Mouse (Mus musculus): Measurements from ENCODE around the gene Impdh1. TPM values are rescaled to one million over a fixed set of nuclear protein-coding genes. Genes with fewer than 3 reads are reported as not detected.

Impdh1 gene
- polyA plus RNA-seq, 1 experiment from 2014 or later = 71.5 TPM

DNA sequence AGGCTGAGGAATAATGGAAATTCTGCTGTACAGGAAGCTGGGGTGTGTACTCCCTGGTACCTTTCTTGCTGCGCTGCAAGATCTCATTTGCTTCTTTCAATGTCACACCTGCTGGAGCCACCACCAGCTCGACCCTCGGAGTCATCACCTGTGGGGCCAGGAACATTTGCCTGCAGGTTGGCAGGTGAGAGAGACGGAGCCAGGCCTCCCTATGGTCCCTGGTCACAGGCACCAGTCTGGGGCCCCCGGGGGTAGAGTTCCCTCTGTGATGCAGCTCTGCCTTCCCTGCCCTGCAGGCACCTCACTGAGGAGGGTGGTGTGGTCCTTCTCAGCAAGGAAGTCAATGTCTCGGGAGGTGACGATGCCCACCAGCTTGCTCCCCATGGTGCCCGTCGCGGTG lies 10.2 kb downstream of the Impdh1 start:
- Histone ChIP-seq H3K9me3 (ENCODE audit: control insufficient read depth, low read length) (no peaks in the 10 kb centered on the region), H3K4me2 (ENCODE audit: low read length) (no peak overlapping the region), H3K4me3 (ENCODE audit: low read length) (no peak overlapping the region), H3K27ac (ENCODE audit: low read depth, low read length) (no peak overlapping the region), H3K36me3 (ENCODE audit: control insufficient read depth, insufficient read depth, low read length) (peaks cover 20% of the 10 kb centered on the region), H3K4me1 (ENCODE audit: control insufficient read depth, insufficient read depth, low read depth, low read length) (peaks cover 7% of the 10 kb centered on the region), H3K9ac (ENCODE audit: low read depth, low read length) (no peak overlapping the region), H3K27me3 (replicated peaks; ENCODE audit: control insufficient read depth, insufficient read depth, low read length) (no peaks in the 10 kb centered on the region)
- no peak for ATAC-seq
- WGBS = 95% methylated on average over 10 of the region's 10 CpGs

DNA sequence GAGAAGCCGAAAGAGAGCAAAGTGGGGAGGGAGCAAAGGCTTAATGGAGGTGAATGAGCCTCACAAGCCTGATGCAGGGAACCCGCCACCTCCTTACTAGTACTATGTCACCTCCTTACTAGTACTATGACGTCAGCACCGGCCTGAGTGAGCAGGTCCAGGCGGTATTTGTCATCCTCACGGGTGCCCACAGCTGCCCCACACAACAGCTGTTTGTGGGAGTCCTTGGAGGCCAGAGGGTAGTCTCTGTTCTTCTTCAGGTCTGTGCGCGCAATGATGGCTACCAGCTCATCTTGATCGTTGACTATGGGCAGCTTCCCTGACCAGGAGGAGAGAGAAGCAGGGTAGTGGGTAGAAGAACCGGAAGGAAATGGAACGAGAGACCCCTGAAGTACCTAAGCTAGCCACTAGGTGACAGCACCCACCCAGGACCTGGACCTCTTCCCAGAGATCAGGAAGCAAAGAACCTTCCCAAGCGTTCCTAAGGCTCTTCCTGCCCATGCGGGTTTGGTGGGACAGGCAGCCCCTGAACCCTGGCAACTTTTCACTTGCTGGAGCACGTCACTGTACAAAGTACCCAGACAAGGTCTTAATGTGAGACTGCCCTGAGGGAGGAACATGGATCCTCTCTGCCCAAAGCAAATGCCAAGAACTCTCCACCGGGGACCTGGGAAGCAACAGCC lies 11.1 kb downstream of the Impdh1 start:
- ATAC-seq = peak; percentile 35
- Histone ChIP-seq H3K27me3 (replicated peaks; ENCODE audit: control insufficient read depth, insufficient read depth, low read length) (no peaks in the 10 kb centered on the region), H3K36me3 (ENCODE audit: control insufficient read depth, insufficient read depth, low read length) (peaks cover 20% of the 10 kb centered on the region), H3K9me3 (ENCODE audit: control insufficient read depth, low read length) (no peaks in the 10 kb centered on the region), H3K27ac (ENCODE audit: low read depth, low read length) (no peak overlapping the region), H3K4me3 (ENCODE audit: low read length) (no peak overlapping the region), H3K4me1 (ENCODE audit: control insufficient read depth, insufficient read depth, low read depth, low read length) (no peaks in the 10 kb centered on the region; the same call in 1 of the 2 replicates), H3K9ac (ENCODE audit: low read depth, low read length) (no peak overlapping the region), H3K4me2 (ENCODE audit: low read length) (no peak overlapping the region)
- WGBS = 55% methylated on average over 15 of the region's 15 CpGs

- Histone ChIP-seq H3K4me2 (ENCODE audit: low read length) (no peak overlapping the region), H3K9me3 (ENCODE audit: control insufficient read depth, low read length) (no peaks in the 10 kb centered on the region), H3K27me3 (replicated peaks; ENCODE audit: control insufficient read depth, insufficient read depth, low read length) (no peaks in the 10 kb centered on the region), H3K9ac (ENCODE audit: low read depth, low read length) (no peak overlapping the region), H3K27ac (ENCODE audit: low read depth, low read length) (no peak overlapping the region), H3K4me3 (ENCODE audit: low read length) (no peak overlapping the region), H3K36me3 (ENCODE audit: control insufficient read depth, insufficient read depth, low read length) (peaks cover 20% of the 10 kb centered on the region), H3K4me1 (ENCODE audit: control insufficient read depth, insufficient read depth, low read depth, low read length) (peaks cover 2% of the 10 kb centered on the region)
- ATAC-seq = no peak
- WGBS = 84% methylated on average over 6 of the region's 6 CpGs
Observed at GRCm38 (mm10) chr6:29203861-29204585, 12.1 kb downstream of the Impdh1 start.

- Histone ChIP-seq H3K27ac (ENCODE audit: low read depth, low read length) (no peak overlapping the region), H3K36me3 (ENCODE audit: control insufficient read depth, insufficient read depth, low read length) (peaks cover 20% of the 10 kb centered on the region), H3K9me3 (ENCODE audit: control insufficient read depth, low read length) (no peaks in the 10 kb centered on the region), H3K4me2 (ENCODE audit: low read length) (no peak overlapping the region), H3K27me3 (replicated peaks; ENCODE audit: control insufficient read depth, insufficient read depth, low read length) (no peaks in the 10 kb centered on the region), H3K9ac (ENCODE audit: low read depth, low read length) (no peak overlapping the region), H3K4me3 (ENCODE audit: low read length) (no peak overlapping the region), H3K4me1 (ENCODE audit: control insufficient read depth, insufficient read depth, low read depth, low read length) (peaks cover 9% of the 10 kb centered on the region)
- no peak for ATAC-seq
- WGBS = 92% methylated on average over 13 of the region's 13 CpGs
Observed at GRCm38 (mm10) chr6:29203096-29203495, 13.1 kb downstream of the Impdh1 start.

DNA sequence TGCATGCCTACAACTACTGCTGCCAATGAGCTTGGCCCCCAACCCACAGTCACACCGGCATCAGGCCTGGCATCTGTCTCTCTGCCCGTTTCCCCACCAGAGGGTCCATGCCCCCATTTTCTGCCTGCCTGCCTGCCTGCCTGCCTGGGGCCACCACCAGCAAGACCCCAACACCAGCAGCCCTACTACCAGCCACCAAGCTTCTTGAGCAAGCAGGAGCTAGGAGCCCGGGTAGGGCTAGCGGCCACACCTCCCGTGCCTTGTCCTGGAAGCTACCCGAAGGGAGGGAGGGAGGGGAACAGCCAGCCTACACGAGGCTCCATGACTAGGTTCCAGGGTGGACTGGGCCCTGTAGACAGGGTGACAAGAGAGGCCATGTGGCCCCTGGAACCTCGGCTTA lies 14.2 kb downstream of the Impdh1 start:
- 91% methylated on average over 8 of the region's 8 CpGs for WGBS
- ATAC-seq = no peak
- Histone ChIP-seq H3K9ac (ENCODE audit: low read depth, low read length) (no peak overlapping the region), H3K9me3 (ENCODE audit: control insufficient read depth, low read length) (no peaks in the 10 kb centered on the region), H3K4me1 (ENCODE audit: control insufficient read depth, insufficient read depth, low read depth, low read length) (peaks cover 12% of the 10 kb centered on the region), H3K27me3 (replicated peaks; ENCODE audit: control insufficient read depth, insufficient read depth, low read length) (no peaks in the 10 kb centered on the region), H3K4me2 (ENCODE audit: low read length) (no peak overlapping the region), H3K4me3 (ENCODE audit: low read length) (no peak overlapping the region), H3K27ac (ENCODE audit: low read depth, low read length) (no peak overlapping the region), H3K36me3 (ENCODE audit: control insufficient read depth, insufficient read depth, low read length) (peaks cover 20% of the 10 kb centered on the region)

DNA sequence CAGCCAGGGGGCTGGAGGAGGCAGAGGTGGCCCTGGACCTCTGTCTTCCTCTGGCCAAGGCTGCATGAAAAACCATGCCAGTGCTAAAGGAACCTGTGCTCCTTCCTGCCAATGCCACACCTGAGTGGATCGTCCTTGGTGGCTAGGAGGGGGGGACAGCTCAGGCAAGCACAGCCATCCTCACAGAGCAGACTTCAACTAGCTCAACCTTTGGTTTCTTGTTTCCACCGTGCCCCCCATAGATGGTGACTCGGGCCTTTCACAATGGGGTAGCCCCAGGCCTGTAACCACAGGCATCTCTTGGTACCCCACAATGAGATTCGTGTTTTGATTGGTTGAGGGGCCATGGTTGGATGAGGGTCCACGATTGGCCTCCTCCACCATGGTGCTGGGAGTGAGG lies 14.8 kb downstream of the Impdh1 start:
- no peaks in the 10 kb centered on the region for H3K27me3 ChIP-seq (replicated peaks; ENCODE audit: control insufficient read depth, insufficient read depth, low read length)
- H3K4me3 ChIP-seq (ENCODE audit: low read length) = no peak overlapping the region
- no peak for ATAC-seq
- peaks cover 20% of the 10 kb centered on the region for H3K36me3 ChIP-seq (ENCODE audit: control insufficient read depth, insufficient read depth, low read length)
- H3K27ac ChIP-seq (ENCODE audit: low read depth, low read length) = no peak overlapping the region
- no peaks in the 10 kb centered on the region for H3K9me3 ChIP-seq (ENCODE audit: control insufficient read depth, low read length)
- H3K9ac ChIP-seq (ENCODE audit: low read depth, low read length) = no peak overlapping the region
- 94% methylated on average over 5 of the region's 5 CpGs for WGBS
- no peak overlapping the region for H3K4me2 ChIP-seq (ENCODE audit: low read length)
- H3K4me1 ChIP-seq (ENCODE audit: control insufficient read depth, insufficient read depth, low read depth, low read length) = peaks cover 12% of the 10 kb centered on the region

- peaks cover 15% of the 10 kb centered on the region for H3K36me3 ChIP-seq (ENCODE audit: control insufficient read depth, insufficient read depth, low read length)
- peaks cover 12% of the 10 kb centered on the region for H3K4me1 ChIP-seq (ENCODE audit: control insufficient read depth, insufficient read depth, low read depth, low read length)
- ATAC-seq = no peak
- no peak overlapping the region for H3K9ac ChIP-seq (ENCODE audit: low read depth, low read length)
- H3K27me3 ChIP-seq (replicated peaks; ENCODE audit: control insufficient read depth, insufficient read depth, low read length) = no peaks in the 10 kb centered on the region
- no peak overlapping the region for H3K27ac ChIP-seq (ENCODE audit: low read depth, low read length)
- no peak overlapping the region for H3K4me2 ChIP-seq (ENCODE audit: low read length)
- H3K9me3 ChIP-seq (ENCODE audit: control insufficient read depth, low read length) = no peaks in the 10 kb centered on the region
- 63% methylated on average over 3 of the region's 3 CpGs for WGBS
- H3K4me3 ChIP-seq (ENCODE audit: low read length) = no peak overlapping the region
Observed at GRCm38 (mm10) chr6:29200496-29200895, 15.7 kb downstream of the Impdh1 start.

- ATAC-seq = no peak
- peak overlapping the region; percentile 36; the same call in 1 of the 2 replicates for H3K4me3 ChIP-seq (ENCODE audit: low read length)
Observed at GRCm38 (mm10) chr6:29199223-29199855, 16.8 kb downstream of the Impdh1 start.

More at GRCm38 (mm10) chr6:29199223-29199855, 16.8 kb downstream of the Impdh1 start:
- Histone ChIP-seq H3K4me2 (ENCODE audit: low read length) (peak overlapping the region; percentile 70), H3K27ac (ENCODE audit: low read depth, low read length) (peak overlapping the region; percentile 5; the same call in 1 of the 2 replicates), H3K27me3 (replicated peaks; ENCODE audit: control insufficient read depth, insufficient read depth, low read length) (no peaks in the 10 kb centered on the region), H3K4me1 (ENCODE audit: control insufficient read depth, insufficient read depth, low read depth, low read length) (peaks cover 12% of the 10 kb centered on the region), H3K9ac (ENCODE audit: low read depth, low read length) (peak overlapping the region; percentile 33; the same call in 1 of the 2 replicates), H3K36me3 (ENCODE audit: control insufficient read depth, insufficient read depth, low read length) (peaks cover 14% of the 10 kb centered on the region), H3K9me3 (ENCODE audit: control insufficient read depth, low read length) (no peaks in the 10 kb centered on the region)
- WGBS = 38% methylated on average over 8 of the region's 8 CpGs
